Mouse (Mus musculus): Measurements from ENCODE around the gene Eral1. TPM values are rescaled to one million over a fixed set of nuclear protein-coding genes. Genes with fewer than 3 reads are reported as not detected.

The Eral1 gene
- polyA plus RNA-seq, 1 experiment, result 17.4 TPM

GRCm38 (mm10) chr11:78087756-78088281 lies 7.6 kb upstream of the Eral1 start:
- no peak overlapping the region for H3K27ac ChIP-seq (ENCODE audit: control insufficient read depth, insufficient read depth, low read depth, low read length)
- no peak overlapping the region for H3K4me3 ChIP-seq (ENCODE audit: control insufficient read depth, low read depth, low read length)
- TF ChIP-seq POLR2A (IDR thresholded peaks at IDR 0.05; ENCODE audit: control insufficient read depth, low read depth, low read length) (no peak), CTCF (IDR thresholded peaks at IDR 0.05; ENCODE audit: control insufficient read depth, insufficient read depth, insufficient replicate concordance, low read depth, low read length) (no peak)
- no peaks in the 10 kb centered on the region for H3K36me3 ChIP-seq (ENCODE audit: control insufficient read depth, insufficient read depth, low read length)
- H3K4me1 ChIP-seq (ENCODE audit: control insufficient read depth, insufficient read depth, low read length), result no peaks in the 10 kb centered on the region
- no peaks in the 10 kb centered on the region for H3K27me3 ChIP-seq (ENCODE audit: control insufficient read depth, insufficient read depth, low read length)

DNA sequence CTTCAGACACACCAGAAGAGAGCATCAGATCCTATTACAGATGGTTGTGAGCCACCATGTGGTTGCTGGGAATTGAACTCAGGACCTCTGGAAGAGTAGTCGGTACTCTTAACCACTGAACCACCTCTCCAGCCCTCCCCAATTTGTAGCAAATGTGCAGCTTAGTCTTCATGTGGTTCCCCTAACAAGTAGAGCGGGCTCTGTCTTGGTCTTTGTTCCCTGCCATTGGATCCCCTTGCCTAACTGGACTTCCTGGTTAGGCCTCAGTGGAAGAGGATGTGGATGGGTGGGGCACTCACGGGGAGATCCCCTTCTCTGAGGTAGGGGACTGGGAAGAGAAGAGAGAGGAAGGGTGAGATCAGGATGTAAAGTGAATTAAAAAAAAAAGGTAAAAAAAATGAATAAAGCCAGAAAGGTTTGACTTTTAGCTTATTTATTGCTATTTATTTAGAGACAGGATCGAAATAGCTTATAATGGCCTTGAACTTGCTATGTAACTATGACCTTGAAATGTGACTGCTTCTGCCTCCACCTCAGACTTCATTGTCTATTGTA lies 6.8 kb upstream of the Eral1 start:
- H3K4me3 ChIP-seq (ENCODE audit: control insufficient read depth, low read depth, low read length), result no peak overlapping the region
- TF ChIP-seq POLR2A (IDR thresholded peaks at IDR 0.05; ENCODE audit: control insufficient read depth, low read depth, low read length) (no peak), CTCF (IDR thresholded peaks at IDR 0.05; ENCODE audit: control insufficient read depth, insufficient read depth, insufficient replicate concordance, low read depth, low read length) (no peak)
- no peaks in the 10 kb centered on the region for H3K27me3 ChIP-seq (ENCODE audit: control insufficient read depth, insufficient read depth, low read length)
- no peak overlapping the region for H3K27ac ChIP-seq (ENCODE audit: control insufficient read depth, insufficient read depth, low read depth, low read length)
- H3K4me1 ChIP-seq (ENCODE audit: control insufficient read depth, insufficient read depth, low read length), result no peaks in the 10 kb centered on the region
- no peaks in the 10 kb centered on the region for H3K36me3 ChIP-seq (ENCODE audit: control insufficient read depth, insufficient read depth, low read length)

DNA sequence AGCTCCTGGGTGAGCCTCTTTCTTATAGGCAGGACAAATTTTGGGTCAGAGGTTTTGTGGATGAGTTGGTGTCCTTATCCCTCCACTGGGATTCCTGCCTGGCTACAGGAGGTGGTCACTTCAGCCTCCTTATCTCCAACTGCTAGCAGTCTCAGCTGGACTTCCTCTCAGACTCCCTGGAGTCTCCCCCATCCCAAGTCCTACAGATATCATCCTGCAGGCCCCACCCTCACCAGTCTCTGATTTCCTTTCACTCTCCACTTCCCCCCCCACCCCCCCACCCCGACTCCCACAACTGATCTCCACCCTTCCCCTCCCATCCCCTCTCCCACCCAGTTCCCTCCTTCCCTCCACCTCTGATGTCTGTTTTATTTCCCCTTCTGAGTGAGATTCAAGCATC lies 3.4 kb upstream of the Eral1 start:
- Histone ChIP-seq H3K4me1 (ENCODE audit: control insufficient read depth, insufficient read depth, low read length) (peaks cover 4% of the 10 kb centered on the region; the same call in 1 of the 2 replicates), H3K27ac (ENCODE audit: control insufficient read depth, insufficient read depth, low read depth, low read length) (no peak overlapping the region), H3K27me3 (ENCODE audit: control insufficient read depth, insufficient read depth, low read length) (no peaks in the 10 kb centered on the region), H3K36me3 (ENCODE audit: control insufficient read depth, insufficient read depth, low read length) (no peaks in the 10 kb centered on the region), H3K4me3 (ENCODE audit: control insufficient read depth, low read depth, low read length) (no peak overlapping the region)
- TF ChIP-seq POLR2A (IDR thresholded peaks at IDR 0.05; ENCODE audit: control insufficient read depth, low read depth, low read length) (no peak), CTCF (IDR thresholded peaks at IDR 0.05; ENCODE audit: control insufficient read depth, insufficient read depth, insufficient replicate concordance, low read depth, low read length) (no peak)

DNA sequence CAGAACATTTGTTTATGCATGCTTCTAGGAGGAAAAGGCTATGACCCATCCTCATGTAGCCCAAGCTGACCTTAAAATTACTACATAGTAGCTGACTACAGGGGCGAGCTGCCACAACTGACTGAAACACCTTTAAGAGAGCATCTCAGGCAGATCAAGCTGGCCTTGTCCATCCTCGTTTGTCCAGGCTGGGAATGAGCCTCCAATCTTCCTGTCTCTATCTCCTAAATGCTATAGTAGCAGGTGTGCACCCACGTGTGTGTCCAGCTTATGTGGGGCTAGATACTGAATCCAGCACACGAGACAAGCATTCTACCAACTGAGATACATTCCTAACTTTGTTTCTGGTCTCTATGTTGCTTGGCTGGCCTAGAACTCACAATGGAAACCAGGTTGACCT lies 5.5 kb downstream of the Eral1 start:
- Histone ChIP-seq H3K4me3 (ENCODE audit: control insufficient read depth, low read depth, low read length) (no peak overlapping the region), H3K36me3 (ENCODE audit: control insufficient read depth, insufficient read depth, low read length) (peaks cover 3% of the 10 kb centered on the region), H3K27ac (ENCODE audit: control insufficient read depth, insufficient read depth, low read depth, low read length) (no peak overlapping the region), H3K4me1 (ENCODE audit: control insufficient read depth, insufficient read depth, low read length) (no peaks in the 10 kb centered on the region; the same call in 1 of the 2 replicates), H3K27me3 (ENCODE audit: control insufficient read depth, insufficient read depth, low read length) (no peaks in the 10 kb centered on the region)
- TF ChIP-seq CTCF (IDR thresholded peaks at IDR 0.05; ENCODE audit: control insufficient read depth, insufficient read depth, insufficient replicate concordance, low read depth, low read length) (no peak), POLR2A (IDR thresholded peaks at IDR 0.05; ENCODE audit: control insufficient read depth, low read depth, low read length) (no peak)

GRCm38 (mm10) chr11:78074277-78074652 lies 5.9 kb downstream of the Eral1 start:
- no peaks in the 10 kb centered on the region for H3K27me3 ChIP-seq (ENCODE audit: control insufficient read depth, insufficient read depth, low read length)
- TF ChIP-seq POLR2A (IDR thresholded peaks at IDR 0.05; ENCODE audit: control insufficient read depth, low read depth, low read length), result no peak
- no peak for TF ChIP-seq CTCF (IDR thresholded peaks at IDR 0.05; ENCODE audit: control insufficient read depth, insufficient read depth, insufficient replicate concordance, low read depth, low read length)
- no peak overlapping the region for H3K27ac ChIP-seq (ENCODE audit: control insufficient read depth, insufficient read depth, low read depth, low read length)
- H3K4me1 ChIP-seq (ENCODE audit: control insufficient read depth, insufficient read depth, low read length), result no peaks in the 10 kb centered on the region; the same call in 1 of the 2 replicates
- no peak overlapping the region for H3K4me3 ChIP-seq (ENCODE audit: control insufficient read depth, low read depth, low read length)
- H3K36me3 ChIP-seq (ENCODE audit: control insufficient read depth, insufficient read depth, low read length), result peaks cover 3% of the 10 kb centered on the region

- TF ChIP-seq POLR2A (IDR thresholded peaks at IDR 0.05; ENCODE audit: control insufficient read depth, low read depth, low read length) (no peak), CTCF (IDR thresholded peaks at IDR 0.05; ENCODE audit: control insufficient read depth, insufficient read depth, insufficient replicate concordance, low read depth, low read length) (no peak)
- no peak overlapping the region for H3K27ac ChIP-seq (ENCODE audit: control insufficient read depth, insufficient read depth, low read depth, low read length)
- H3K4me1 ChIP-seq (ENCODE audit: control insufficient read depth, insufficient read depth, low read length), result no peaks in the 10 kb centered on the region
- H3K4me3 ChIP-seq (ENCODE audit: control insufficient read depth, low read depth, low read length), result no peak overlapping the region
- H3K27me3 ChIP-seq (ENCODE audit: control insufficient read depth, insufficient read depth, low read length), result no peaks in the 10 kb centered on the region
- H3K36me3 ChIP-seq (ENCODE audit: control insufficient read depth, insufficient read depth, low read length), result peaks cover 3% of the 10 kb centered on the region
These were observed 6.5 kb downstream of the Eral1 start for GRCm38 (mm10) chr11:78073577-78074276.

DNA sequence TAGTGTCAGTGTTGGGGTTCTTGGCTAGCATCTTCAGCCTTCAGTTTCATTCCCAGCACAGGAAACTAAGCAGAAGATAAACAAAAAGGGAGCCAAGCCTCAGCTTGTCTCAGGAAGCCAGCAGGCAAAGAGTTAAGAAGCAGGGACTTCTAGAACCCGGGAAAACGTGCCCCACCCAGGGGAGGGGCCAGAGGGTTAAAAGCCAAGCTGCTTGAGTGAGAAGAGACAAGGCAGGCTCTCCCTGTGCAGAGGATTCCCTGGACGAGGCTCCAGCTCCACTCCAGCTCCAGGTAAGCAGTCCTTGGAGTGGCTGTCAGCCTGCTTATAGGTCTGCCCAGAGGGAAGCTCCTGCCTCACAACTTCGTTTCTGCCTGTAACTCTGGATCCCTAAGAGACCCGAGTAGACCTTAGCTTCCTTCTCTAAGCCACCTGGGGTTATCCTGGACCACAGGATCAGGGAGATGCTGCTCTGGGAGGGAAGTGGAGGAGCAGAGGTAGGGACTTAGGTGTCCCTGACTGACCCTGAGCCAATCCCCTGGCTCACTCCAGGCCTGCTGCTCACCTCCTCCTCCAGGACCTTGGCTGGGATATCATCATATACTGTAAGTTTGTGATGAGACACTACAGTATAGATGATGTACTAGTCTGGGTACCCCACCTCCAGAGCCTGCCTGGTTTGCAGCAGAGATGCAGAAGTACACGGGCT lies 7.6 kb downstream of the Eral1 start:
- H3K27ac ChIP-seq (ENCODE audit: control insufficient read depth, insufficient read depth, low read depth, low read length), result no peak overlapping the region

More for the DNA sequence above, 7.6 kb downstream of the Eral1 start:
- Histone ChIP-seq H3K27me3 (ENCODE audit: control insufficient read depth, insufficient read depth, low read length) (no peaks in the 10 kb centered on the region), H3K4me1 (ENCODE audit: control insufficient read depth, insufficient read depth, low read length) (no peaks in the 10 kb centered on the region), H3K36me3 (ENCODE audit: control insufficient read depth, insufficient read depth, low read length) (peaks cover 2% of the 10 kb centered on the region), H3K4me3 (ENCODE audit: control insufficient read depth, low read depth, low read length) (no peak overlapping the region)
- TF ChIP-seq CTCF (IDR thresholded peaks at IDR 0.05; ENCODE audit: control insufficient read depth, insufficient read depth, insufficient replicate concordance, low read depth, low read length), result no peak
- no peak for TF ChIP-seq POLR2A (IDR thresholded peaks at IDR 0.05; ENCODE audit: control insufficient read depth, low read depth, low read length)
